19 mouse cellular contexts compared by ENCODE assay signal in genomic region chr10:81249442-81249841, GRCm38 (mm10). TPM values are rescaled to one million over a fixed set of nuclear protein-coding genes. Genes with fewer than 3 reads are reported as not detected.
"Had no signal": no experiment of that assay in that cellular context is flagged by ENCODE, and none has a peak within 500 bp of the region (broad histone marks: within the 10 kb centered on the region; RNA-seq: fewer than 3 reads in every experiment).

No protein-coding gene starts in this region.

- DNase-seq: kidney, adult 11 months; kidney, adult 8-10 months; kidney, postnatal 10 days; kidney, postnatal 36 days; layer of hippocampus, postnatal 36 days; liver, embryonic 13.5 days; lung, adult 2 months; lung, postnatal 14 days; lung, postnatal 4 days; midbrain, embryonic 14.5 days; spleen, adult 18-20 months; thymus, postnatal 14 days; thymus, postnatal 4 days had no signal

- H3K9me3 ChIP-seq: kidney, embryonic 15.5 days; liver, embryonic 13.5 days; stomach, embryonic 15.5 days had no signal

- H3K4me2 ChIP-seq: kidney, embryonic 15.5 days; liver, embryonic 13.5 days; midbrain, embryonic 11.5 days; stomach, embryonic 15.5 days had no signal

- H3K4me3 ChIP-seq: kidney, embryonic 15.5 days; left cerebral cortex, adult 2 months; liver, embryonic 13.5 days; stomach, embryonic 15.5 days had no signal

- H3K9ac ChIP-seq: kidney, embryonic 15.5 days; liver, embryonic 13.5 days; stomach, embryonic 15.5 days had no signal

- H3K27ac ChIP-seq: kidney, embryonic 15.5 days; left cerebral cortex, adult 2 months; liver, embryonic 13.5 days; stomach, embryonic 15.5 days had no signal

- H3K36me3 ChIP-seq: kidney, embryonic 15.5 days; liver, embryonic 13.5 days; stomach, embryonic 15.5 days had no signal

RNA-seq across cellular contexts. Expression of gene Atcay, which starts 18.8 kb away (rescaled TPM):
- total RNA-seq: megakaryocyte progenitor cell, adult 5-6 weeks; megakaryocyte-erythroid progenitor cell, adult 5-6 weeks had no signal
